Mouse (Mus musculus): Measurements from ENCODE around the gene Irak2. TPM values are rescaled to one million over a fixed set of nuclear protein-coding genes. Genes with fewer than 3 reads are reported as not detected.
"Not testable (repeated sequence)": the region's sequence is repeated elsewhere in the genome, so short reads cannot be mapped to it uniquely, and the experiment has no call there.

Irak2 gene
- polyA plus RNA-seq, 1 experiment from 2014 or later = 2.6 TPM

GRCm38 (mm10) chr6:113668287-113669154 lies 30.3 kb downstream of the Irak2 start:
- Histone ChIP-seq H3K4me3 (ENCODE audit: low read depth, low read length) (no peak overlapping the region), H3K4me1 (ENCODE audit: control insufficient read depth, insufficient read depth, low read length) (0 out of 2 replicates have a peak, but pooled peaks cover 2% of the 10 kb centered on the region), H3K9ac (ENCODE audit: low read length) (no peak overlapping the region), H3K27ac (ENCODE audit: low read depth, low read length) (no peak overlapping the region), H3K27me3 (ENCODE audit: control insufficient read depth, insufficient read depth, low read length) (no peaks in the 10 kb centered on the region), H3K36me3 (ENCODE audit: control insufficient read depth, insufficient read depth, low read length) (no peaks in the 10 kb centered on the region), H3K4me2 (ENCODE audit: low read depth) (no peak overlapping the region), H3K9me3 (ENCODE audit: control insufficient read depth, low read length) (no peaks in the 10 kb centered on the region)
- whole genome bisulfite sequencing = 47% methylated on average over 15 of the region's 15 CpGs
- DNase-seq (ENCODE audit: low spot score) (peak; percentile 21), ATAC-seq (ENCODE audit: insufficient read depth, low FRiP score, low TSS enrichment) (no peak)

DNA sequence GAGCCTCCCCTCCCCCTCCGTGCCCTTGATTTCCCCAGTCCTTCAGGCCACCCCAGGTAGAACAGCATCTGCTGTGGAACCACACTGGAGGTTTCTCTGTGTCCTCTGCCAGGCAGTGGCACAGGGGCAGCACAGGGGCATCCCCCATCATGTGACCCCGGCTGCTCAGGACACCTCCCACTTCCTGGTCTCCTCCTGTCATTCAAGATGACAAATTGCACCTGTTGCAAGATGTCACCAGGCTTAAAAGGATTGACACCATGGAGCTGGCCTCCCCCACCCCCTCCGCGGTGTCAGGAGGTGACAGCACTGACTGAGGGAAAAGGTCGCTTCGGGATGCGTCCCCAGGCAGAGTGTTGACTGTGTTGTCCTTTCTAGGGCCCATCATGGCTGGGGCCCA lies 31.6 kb downstream of the Irak2 start:
- no peak overlapping the region for H3K9ac ChIP-seq (ENCODE audit: low read length)
- H3K4me2 ChIP-seq (ENCODE audit: low read depth) = no peak overlapping the region
- no peak for DNase-seq (ENCODE audit: low spot score)
- H3K4me3 ChIP-seq (ENCODE audit: low read depth, low read length) = no peak overlapping the region
- no peaks in the 10 kb centered on the region for H3K27me3 ChIP-seq (ENCODE audit: control insufficient read depth, insufficient read depth, low read length)
- 68% methylated on average over 7 of the region's 7 CpGs for WGBS
- no peak overlapping the region for H3K27ac ChIP-seq (ENCODE audit: low read depth, low read length)
- ATAC-seq (ENCODE audit: insufficient read depth, low FRiP score, low TSS enrichment) = no peak
- H3K4me1 ChIP-seq (ENCODE audit: control insufficient read depth, insufficient read depth, low read length) = 0 out of 2 replicates have a peak, but pooled peaks cover 2% of the 10 kb centered on the region
- no peaks in the 10 kb centered on the region for H3K36me3 ChIP-seq (ENCODE audit: control insufficient read depth, insufficient read depth, low read length)
- H3K9me3 ChIP-seq (ENCODE audit: control insufficient read depth, low read length) = no peaks in the 10 kb centered on the region

- not testable (repeated sequence) for DNase-seq (ENCODE audit: low spot score); H3K9me3 ChIP-seq (ENCODE audit: control insufficient read depth, low read length); H3K27me3 ChIP-seq (ENCODE audit: control insufficient read depth, insufficient read depth, low read length); H3K36me3 ChIP-seq (ENCODE audit: control insufficient read depth, insufficient read depth, low read length); H3K9ac ChIP-seq (ENCODE audit: low read length); H3K4me1 ChIP-seq (ENCODE audit: control insufficient read depth, insufficient read depth, low read length); H3K4me3 ChIP-seq (ENCODE audit: low read depth, low read length); H3K4me2 ChIP-seq (ENCODE audit: low read depth); ATAC-seq (ENCODE audit: insufficient read depth, low FRiP score, low TSS enrichment); H3K27ac ChIP-seq (ENCODE audit: low read depth, low read length)
- 100% methylated on average over 1 of the region's 1 CpGs for WGBS
Measured at GRCm38 (mm10) chr6:113672029-113672428, 33.8 kb downstream of the Irak2 start.

- no peak for ATAC-seq (ENCODE audit: insufficient read depth, low FRiP score, low TSS enrichment)
- H3K9me3 ChIP-seq (ENCODE audit: control insufficient read depth, low read length) = no peaks in the 10 kb centered on the region
- H3K9ac ChIP-seq (ENCODE audit: low read length) = no peak overlapping the region
- H3K4me1 ChIP-seq (ENCODE audit: control insufficient read depth, insufficient read depth, low read length) = 0 out of 2 replicates have a peak, but pooled peaks cover 2% of the 10 kb centered on the region
- DNase-seq (ENCODE audit: low spot score) = no peak
- no peak overlapping the region for H3K4me3 ChIP-seq (ENCODE audit: low read depth, low read length)
- WGBS = 76% methylated on average over 6 of the region's 6 CpGs
- no peaks in the 10 kb centered on the region for H3K36me3 ChIP-seq (ENCODE audit: control insufficient read depth, insufficient read depth, low read length)
- H3K4me2 ChIP-seq (ENCODE audit: low read depth) = no peak overlapping the region
- no peaks in the 10 kb centered on the region for H3K27me3 ChIP-seq (ENCODE audit: control insufficient read depth, insufficient read depth, low read length)
- H3K27ac ChIP-seq (ENCODE audit: low read depth, low read length) = no peak overlapping the region
Measured at GRCm38 (mm10) chr6:113672989-113673388, 34.7 kb downstream of the Irak2 start.

DNA sequence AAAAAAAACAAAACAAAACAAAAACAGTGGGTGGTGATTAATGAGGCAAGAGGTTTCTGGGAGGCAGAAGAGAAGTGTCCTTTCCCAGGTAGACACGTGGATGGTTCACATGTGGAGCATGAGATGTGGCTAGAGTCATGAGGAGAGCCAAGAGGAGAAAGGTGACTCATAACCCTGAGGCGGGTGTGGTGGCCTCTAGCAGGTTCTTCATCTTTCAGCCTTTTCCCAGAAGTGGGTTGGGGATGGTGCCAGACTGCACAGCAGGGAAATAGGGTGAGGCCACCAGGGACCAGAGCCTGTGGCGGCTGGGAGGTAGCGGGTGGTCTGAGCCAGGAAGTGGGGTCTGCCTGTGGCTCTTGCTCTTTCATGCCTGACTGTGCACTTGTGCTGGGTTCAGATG lies 37.0 kb downstream of the Irak2 start:
- no peaks in the 10 kb centered on the region for H3K36me3 ChIP-seq (ENCODE audit: control insufficient read depth, insufficient read depth, low read length)
- no peaks in the 10 kb centered on the region for H3K4me1 ChIP-seq (ENCODE audit: control insufficient read depth, insufficient read depth, low read length)
- H3K27ac ChIP-seq (ENCODE audit: low read depth, low read length) = no peak overlapping the region
- no peaks in the 10 kb centered on the region for H3K27me3 ChIP-seq (ENCODE audit: control insufficient read depth, insufficient read depth, low read length)
- DNase-seq (ENCODE audit: low spot score) (no peak), ATAC-seq (ENCODE audit: insufficient read depth, low FRiP score, low TSS enrichment) (no peak)
- no peaks in the 10 kb centered on the region for H3K9me3 ChIP-seq (ENCODE audit: control insufficient read depth, low read length)
- H3K4me3 ChIP-seq (ENCODE audit: low read depth, low read length) = no peak overlapping the region
- WGBS = 87% methylated on average over 4 of the region's 4 CpGs
- H3K4me2 ChIP-seq (ENCODE audit: low read depth) = no peak overlapping the region
- no peak overlapping the region for H3K9ac ChIP-seq (ENCODE audit: low read length)

- Histone ChIP-seq H3K4me2 (ENCODE audit: low read depth) (no peak overlapping the region), H3K4me1 (ENCODE audit: control insufficient read depth, insufficient read depth, low read length) (no peaks in the 10 kb centered on the region), H3K9me3 (ENCODE audit: control insufficient read depth, low read length) (no peaks in the 10 kb centered on the region), H3K36me3 (ENCODE audit: control insufficient read depth, insufficient read depth, low read length) (no peaks in the 10 kb centered on the region), H3K27me3 (ENCODE audit: control insufficient read depth, insufficient read depth, low read length) (no peaks in the 10 kb centered on the region), H3K4me3 (ENCODE audit: low read depth, low read length) (no peak overlapping the region), H3K9ac (ENCODE audit: low read length) (no peak overlapping the region), H3K27ac (ENCODE audit: low read depth, low read length) (no peak overlapping the region)
- ATAC-seq (ENCODE audit: insufficient read depth, low FRiP score, low TSS enrichment) (no peak), DNase-seq (ENCODE audit: low spot score) (no peak)
- 92% methylated on average over 9 of the region's 9 CpGs for WGBS
Measured at GRCm38 (mm10) chr6:113675991-113676390, 37.7 kb downstream of the Irak2 start.

DNA sequence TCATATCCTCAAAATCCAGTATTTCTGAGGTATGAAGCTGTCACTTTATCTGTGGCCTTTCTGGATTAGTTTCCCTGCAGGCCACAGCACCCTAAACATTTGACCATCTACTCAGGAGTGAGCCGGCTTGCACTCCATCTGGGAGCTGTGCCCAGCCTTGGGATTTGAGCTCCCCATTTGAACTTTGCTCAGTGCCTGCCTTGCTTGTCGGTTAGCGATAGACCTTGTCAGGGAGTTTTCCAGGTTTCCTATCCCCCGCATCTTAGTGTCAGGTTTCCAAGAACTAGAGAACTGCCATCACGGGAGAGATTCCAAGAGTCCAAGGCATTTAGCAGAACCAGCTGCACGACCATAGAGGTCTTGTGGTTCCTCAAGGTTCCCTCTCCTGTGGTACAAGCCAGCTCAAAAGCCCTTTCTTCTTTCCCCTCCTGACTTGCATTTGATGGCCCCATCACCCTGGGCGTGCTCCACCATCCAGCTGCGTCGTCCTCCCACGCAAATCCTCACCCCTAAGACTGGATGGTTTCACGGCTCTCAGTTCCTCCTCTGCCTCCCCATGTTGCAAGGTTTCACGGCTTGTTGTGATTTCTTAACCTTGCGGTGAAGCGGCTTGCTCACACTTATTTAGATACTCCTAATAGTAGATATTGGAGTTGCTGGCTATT lies 38.9 kb downstream of the Irak2 start:
- Histone ChIP-seq H3K9me3 (ENCODE audit: control insufficient read depth, low read length) (no peaks in the 10 kb centered on the region), H3K4me1 (ENCODE audit: control insufficient read depth, insufficient read depth, low read length) (no peaks in the 10 kb centered on the region), H3K9ac (ENCODE audit: low read length) (no peak overlapping the region), H3K4me2 (ENCODE audit: low read depth) (no peak overlapping the region), H3K27me3 (ENCODE audit: control insufficient read depth, insufficient read depth, low read length) (no peaks in the 10 kb centered on the region), H3K4me3 (ENCODE audit: low read depth, low read length) (no peak overlapping the region), H3K36me3 (ENCODE audit: control insufficient read depth, insufficient read depth, low read length) (no peaks in the 10 kb centered on the region), H3K27ac (ENCODE audit: low read depth, low read length) (no peak overlapping the region)
- no peak for DNase-seq (ENCODE audit: low spot score)
- ATAC-seq (ENCODE audit: insufficient read depth, low FRiP score, low TSS enrichment) = no peak
- 70% methylated on average over 14 of the region's 14 CpGs for WGBS

DNA sequence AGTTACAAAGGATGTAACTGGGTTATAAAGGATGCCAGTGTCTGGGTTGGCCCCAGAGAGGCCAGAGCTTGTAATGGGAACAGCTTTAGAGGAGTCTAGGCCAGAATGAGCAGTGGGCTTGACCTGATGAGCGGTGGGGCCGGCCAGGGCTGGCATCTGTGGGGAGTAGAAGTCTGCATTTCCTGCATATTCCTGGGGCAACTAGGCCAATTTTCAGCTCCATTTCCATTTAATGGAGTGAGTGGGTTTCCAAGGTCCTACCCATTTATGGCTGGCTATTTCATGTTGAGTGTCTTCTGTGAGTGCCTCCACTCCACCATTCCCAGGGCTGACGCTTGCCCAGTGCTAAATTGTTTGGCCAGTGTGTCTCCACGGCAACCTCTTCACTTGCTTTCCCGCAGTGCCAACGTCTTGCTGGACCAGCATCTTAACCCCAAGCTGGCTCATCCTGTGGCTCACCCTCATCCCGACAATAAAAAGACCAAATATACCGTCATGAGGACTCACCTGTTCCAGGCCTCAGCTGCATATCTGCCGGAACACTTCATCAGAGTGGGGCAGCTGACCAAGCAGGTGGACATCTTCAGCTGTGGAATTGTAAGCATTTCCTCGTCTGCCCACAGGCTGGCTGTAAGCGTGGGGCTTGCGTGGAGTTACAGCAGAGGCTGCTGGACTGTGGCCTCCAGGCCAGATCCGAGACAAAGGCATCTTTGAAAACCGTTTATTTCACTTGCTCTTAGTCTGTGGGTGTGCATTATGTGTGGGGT lies 40.2 kb downstream of the Irak2 start:
- no peaks in the 10 kb centered on the region for H3K4me1 ChIP-seq (ENCODE audit: control insufficient read depth, insufficient read depth, low read length)
- DNase-seq (ENCODE audit: low spot score) (no peak), ATAC-seq (ENCODE audit: insufficient read depth, low FRiP score, low TSS enrichment) (no peak)
- H3K4me2 ChIP-seq (ENCODE audit: low read depth) = no peak overlapping the region
- H3K4me3 ChIP-seq (ENCODE audit: low read depth, low read length) = no peak overlapping the region
- no peaks in the 10 kb centered on the region for H3K36me3 ChIP-seq (ENCODE audit: control insufficient read depth, insufficient read depth, low read length)
- WGBS = 78% methylated on average over 14 of the region's 14 CpGs
- no peaks in the 10 kb centered on the region for H3K9me3 ChIP-seq (ENCODE audit: control insufficient read depth, low read length)
- no peak overlapping the region for H3K9ac ChIP-seq (ENCODE audit: low read length)
- H3K27ac ChIP-seq (ENCODE audit: low read depth, low read length) = no peak overlapping the region
- H3K27me3 ChIP-seq (ENCODE audit: control insufficient read depth, insufficient read depth, low read length) = no peaks in the 10 kb centered on the region

Data from neural tube, embryonic 11.5 days (tissue).